Mouse (Mus musculus) liver, postnatal 0 days (tissue): ENCODE results near the gene Gm20388. TPM values are rescaled to one million over a fixed set of nuclear protein-coding genes. Genes with fewer than 3 reads are reported as not detected.
A peak's percentile ranks its signal among the peaks of the same experiment; 100 is the strongest.

ENCODE experiments used
- ATAC-seq: fragments of 200-750 bp; cut with Nextera tagmentation; 2 replicates; pipeline ENCODE4 v1.8.0; 2017; ENCODE audit warnings: mild to moderate bottlenecking, moderate library complexity
- DNase-seq: peaks from one replicate; pipeline ENCODE4 v3.0.0-alpha.2; 2016
- H3K27ac ChIP-seq: fragments of 300-500 bp; sonication (generic); 2 replicates; pipeline ENCODE4 v1.5.1; 2014; ENCODE audit warnings: antibody characterized with exemption, moderate library complexity, mild to moderate bottlenecking, low read depth
- H3K27me3 ChIP-seq: fragments of 300-500 bp; sonication (generic); 2 replicates; pipeline ENCODE4 v1.6.1; 2014; ENCODE audit warnings: low read length, control low read depth, mixed read lengths; ENCODE audit not compliant: insufficient read depth
- H3K36me3 ChIP-seq: fragments of 300-500 bp; sonication (generic); replicated peaks from 2 replicates; pipeline ENCODE4 v1.6.1; 2014; ENCODE audit warnings: mild to moderate bottlenecking, control low read depth, low read length, moderate library complexity, mixed read lengths; ENCODE audit not compliant: insufficient read depth
- H3K4me1 ChIP-seq: fragments of 300-500 bp; sonication (generic); 2 replicates; pipeline ENCODE4 v1.6.1; 2014; ENCODE audit warnings: antibody characterized with exemption, mild to moderate bottlenecking, control low read depth; ENCODE audit not compliant: insufficient read depth
- H3K4me2 ChIP-seq: fragments of 300-500 bp; sonication (generic); 2 replicates; pipeline ENCODE4 v1.6.1; 2014; ENCODE audit warnings: low read depth, mild to moderate bottlenecking, low read length, moderate library complexity, mixed read lengths
- H3K4me3 ChIP-seq: fragments of 300-500 bp; sonication (generic); 2 replicates; pipeline ENCODE4 v1.5.1; 2014; ENCODE audit warnings: low read depth, low read length
- H3K9ac ChIP-seq: fragments of 300-500 bp; sonication (generic); replicated peaks from 2 replicates; pipeline ENCODE4 v1.6.1; 2014; ENCODE audit warnings: mild to moderate bottlenecking, moderate library complexity
- H3K9me3 ChIP-seq: fragments of 300-500 bp; sonication (generic); 2 replicates; pipeline ENCODE4 v1.6.1; 2016; ENCODE audit warnings: mild to moderate bottlenecking, control low read depth, low read length, mixed read lengths
- CTCF ChIP-seq: sonication (generic); IDR thresholded peaks from 2 replicates; pipeline ENCODE4 v1.5.1; 2016; ENCODE audit warnings: antibody characterized with exemption, low read depth
- EP300 ChIP-seq: IDR thresholded peaks from 2 replicates; pipeline ENCODE4 v1.6.1; 2016; ENCODE audit warnings: antibody characterized with exemption, low read depth, mild to moderate bottlenecking
- WGBS: fragments of 180-500 bp; shearing (Covaris S2); extraction: QIAGEN DNeasy Blood & Tissue Kit; methylation state at CpG from one replicate; pipeline ENCODE4 v1.1.7; 2014; ENCODE audit not compliant: insufficient replicate concordance; 5-methylcytosine and 5-hydroxymethylcytosine counted together
- polyA plus RNA-seq: library from polyadenylated mRNA; unstranded; fragments of >200 nt; fragmentation: Nextera tagmentation; extraction: Ambion mirVana; gene quantifications from 2 replicates; pipeline ENCODE4 v1.2.1, GENCODE M21; 2015

Gm20388 gene
- polyA plus RNA-seq, 1 experiment from 2014 or later: not detected

GRCm38 (mm10) chr8:120755306-120756297 is 845.0 kb downstream of the Gm20388 start:
- Histone ChIP-seq H3K27ac (no peak overlapping the region), H3K4me3 (no peak overlapping the region), H3K4me1 (peaks cover 8% of the 10 kb centered on the region), H3K4me2 (no peak overlapping the region), H3K9me3 (no peaks in the 10 kb centered on the region), H3K27me3 (no peaks in the 10 kb centered on the region), H3K36me3 (peaks cover 23% of the 10 kb centered on the region), H3K9ac (no peak overlapping the region)
- no peak for ATAC-seq
- TF ChIP-seq EP300: no peak
- TF ChIP-seq CTCF: no peak
- 69% methylated on average over 19 of the region's 19 CpGs for WGBS
- no peak for DNase-seq

DNA sequence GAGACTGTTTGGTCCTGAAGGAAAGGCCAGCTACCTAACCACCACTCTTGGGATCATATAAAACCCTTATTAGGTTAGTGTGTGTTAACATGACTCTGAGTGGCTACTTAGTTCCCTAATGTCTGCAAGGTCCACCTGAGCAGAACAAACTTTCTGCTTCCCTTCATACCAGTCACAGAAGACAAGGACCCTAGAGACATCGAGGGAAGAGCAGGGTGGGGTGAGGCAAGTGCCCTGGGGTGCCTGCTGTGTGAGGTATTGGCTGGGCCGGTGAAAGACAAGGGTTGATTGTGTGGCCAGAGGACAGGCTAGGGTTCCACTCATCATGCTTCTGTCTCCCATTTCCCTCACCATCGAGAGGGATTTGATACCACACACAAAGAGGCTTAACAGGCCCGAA is 847.4 kb downstream of the Gm20388 start:
- DNase-seq (no peak), ATAC-seq (no peak)
- Histone ChIP-seq H3K27me3 (no peaks in the 10 kb centered on the region), H3K9me3 (no peaks in the 10 kb centered on the region), H3K4me1 (no peaks in the 10 kb centered on the region), H3K4me2 (no peak overlapping the region), H3K4me3 (no peak overlapping the region), H3K36me3 (peaks cover 18% of the 10 kb centered on the region), H3K27ac (no peak overlapping the region; the same call in 1 of the 2 replicates), H3K9ac (no peak overlapping the region)
- no peak for TF ChIP-seq CTCF
- TF ChIP-seq EP300: no peak
- WGBS: 56% methylated on average over 4 of the region's 4 CpGs

- ATAC-seq: no peak
- H3K4me3 ChIP-seq: no peak overlapping the region
- 0 out of 2 replicates have a peak, but pooled peaks cover 3% of the 10 kb centered on the region for H3K4me1 ChIP-seq
- no peaks in the 10 kb centered on the region for H3K27me3 ChIP-seq
- H3K9ac ChIP-seq: no peak overlapping the region
- no peak overlapping the region for H3K27ac ChIP-seq
- H3K4me2 ChIP-seq: no peak overlapping the region
- H3K9me3 ChIP-seq: no peaks in the 10 kb centered on the region
- H3K36me3 ChIP-seq: peaks cover 3% of the 10 kb centered on the region; the same call in 1 of the 2 replicates
- 62% methylated on average over 6 of the region's 6 CpGs for WGBS
- TF ChIP-seq CTCF: no peak
- TF ChIP-seq EP300: no peak
- no peak for DNase-seq
Observed at GRCm38 (mm10) chr8:120759847-120760246, 849.2 kb downstream of the Gm20388 start.

DNA sequence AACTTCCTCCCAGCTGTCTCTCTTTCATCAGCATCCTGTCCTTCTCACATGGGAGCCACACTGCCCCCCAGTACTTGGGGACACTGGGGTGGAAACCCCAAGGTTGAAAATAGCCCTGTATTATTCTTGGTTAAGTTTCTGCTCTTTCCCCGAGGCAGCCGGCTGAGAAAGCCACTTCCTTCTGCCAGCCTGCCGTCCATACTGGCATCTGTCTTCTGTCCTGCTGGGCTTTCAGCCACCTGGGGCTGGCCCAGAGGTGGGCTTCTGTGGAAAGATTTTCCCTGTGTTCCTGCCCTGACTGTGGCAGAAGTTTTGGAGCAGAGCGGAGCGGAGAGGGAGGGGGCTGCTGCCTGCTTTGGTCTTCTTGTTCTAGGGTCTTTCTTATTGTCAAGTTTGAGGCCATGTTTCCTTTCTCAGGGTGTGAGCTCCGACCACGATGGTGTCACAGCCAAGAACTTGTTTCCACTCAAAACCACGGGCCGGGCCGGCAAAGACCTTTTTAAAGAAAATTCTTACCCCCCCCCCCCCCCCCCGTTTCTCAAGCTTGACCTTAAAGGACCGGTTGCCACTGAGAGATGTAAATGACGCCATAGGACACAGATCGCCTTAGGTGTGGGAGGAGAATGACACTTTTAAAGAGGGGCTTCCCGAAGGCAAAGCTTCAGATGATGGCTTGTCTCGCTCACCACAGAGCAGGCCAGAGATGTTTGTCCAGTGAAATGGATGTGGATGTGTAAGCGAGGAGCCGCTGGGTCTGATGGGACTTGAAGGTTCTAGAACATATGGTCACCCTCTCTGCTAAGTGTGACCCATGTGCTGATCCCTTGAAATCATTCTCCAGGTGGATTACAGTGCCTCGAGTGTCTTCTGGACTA is 849.9 kb downstream of the Gm20388 start:
- ATAC-seq (no peak), DNase-seq (no peak)
- Histone ChIP-seq H3K36me3 (no peaks in the 10 kb centered on the region), H3K4me3 (no peak overlapping the region), H3K27me3 (no peaks in the 10 kb centered on the region), H3K9me3 (no peaks in the 10 kb centered on the region), H3K4me2 (no peak overlapping the region), H3K4me1 (0 out of 2 replicates have a peak, but pooled peaks cover 3% of the 10 kb centered on the region), H3K9ac (no peak overlapping the region), H3K27ac (0 out of 2 replicates have a peak overlapping the region, but pooled peaks have one; percentile 35)
- WGBS: 53% methylated on average over 19 of the region's 19 CpGs
- TF ChIP-seq EP300: no peak
- no peak for TF ChIP-seq CTCF

- ATAC-seq: 0 out of 2 replicates have a peak, but pooled peaks have one; percentile 25
- no peak for DNase-seq
- WGBS: 27% methylated on average over 5 of the region's 5 CpGs
- Histone ChIP-seq H3K4me2 (no peak overlapping the region), H3K27ac (no peak overlapping the region), H3K9ac (no peak overlapping the region), H3K4me3 (no peak overlapping the region), H3K9me3 (no peaks in the 10 kb centered on the region), H3K27me3 (no peaks in the 10 kb centered on the region), H3K36me3 (no peaks in the 10 kb centered on the region), H3K4me1 (0 out of 2 replicates have a peak, but pooled peaks cover 3% of the 10 kb centered on the region)
- no peak for TF ChIP-seq EP300
- TF ChIP-seq CTCF: no peak
Observed at GRCm38 (mm10) chr8:120763267-120763666, 852.6 kb downstream of the Gm20388 start.

- Histone ChIP-seq H3K4me1 (peaks cover 6% of the 10 kb centered on the region; the same call in 1 of the 2 replicates), H3K36me3 (no peaks in the 10 kb centered on the region), H3K27ac (no peak overlapping the region)
Observed at GRCm38 (mm10) chr8:120764638-120765037, 854.0 kb downstream of the Gm20388 start.

More at GRCm38 (mm10) chr8:120764638-120765037, 854.0 kb downstream of the Gm20388 start:
- Histone ChIP-seq H3K9ac (no peak overlapping the region), H3K9me3 (no peaks in the 10 kb centered on the region), H3K27me3 (no peaks in the 10 kb centered on the region), H3K4me2 (no peak overlapping the region), H3K4me3 (no peak overlapping the region)
- DNase-seq: no peak
- TF ChIP-seq CTCF (no peak), EP300 (no peak)
- ATAC-seq: no peak
